Mouse (Mus musculus) T-helper 2 cell (primary cell): Measurements from ENCODE around the gene Trim38.
"Not testable (repeated sequence)": the region's sequence is repeated elsewhere in the genome, so short reads cannot be mapped to it uniquely, and the experiment has no call there.

Experiments used
- in situ Hi-C: fragments of 300-600 bp; cut with MboI, MseI; formaldehyde crosslinking; loops from one replicate; pipeline ENCODE4 v1.15.1; 2025; ENCODE audit warnings: high pct_unique_total_duplicates

Trim38 gene

GRCm38 (mm10) chr13:23746201-23747080 is 23.3 kb upstream of the Trim38 start, which contains the start of gene Hist1h2bb:
Gene Hist1h2bb (plus strand): TSS chr13:23746734.
- in situ Hi-C loops: not testable (repeated sequence)

GRCm38 (mm10) chr13:23747081-23747891 is 22.4 kb upstream of the Trim38 start:
- in situ Hi-C loops: no loop called here

- in situ Hi-C loops: no loop called here
These were observed 21.8 kb upstream of the Trim38 start for GRCm38 (mm10) chr13:23747892-23748288.

GRCm38 (mm10) chr13:23749563-23750121 is 20.1 kb upstream of the Trim38 start:
- in situ Hi-C loops: loop anchor here (10.0 kb wide), 1 partner anchor 875 kb away; no protein-coding TSS in a partner anchor

- in situ Hi-C loops: loop anchor here (10.0 kb wide), 1 partner anchor 874 kb away; no protein-coding TSS in a partner anchor
These were observed 18.8 kb upstream of the Trim38 start, which contains the start of gene Hist1h2ab for GRCm38 (mm10) chr13:23750839-23751477. Gene Hist1h2ab (plus strand): TSS chr13:23751126.

- in situ Hi-C loops: loop anchor here (10.0 kb wide), 1 partner anchor 873 kb away; no protein-coding TSS in a partner anchor
These were observed 18.2 kb upstream of the Trim38 start for GRCm38 (mm10) chr13:23751478-23751956.

GRCm38 (mm10) chr13:23752067-23752741 is 17.5 kb upstream of the Trim38 start, which contains the start of gene Hist1h3b:
Gene Hist1h3b (plus strand): TSS chr13:23752267.
- in situ Hi-C loops: loop anchor here (10.0 kb wide), 1 partner anchor 873 kb away; no protein-coding TSS in a partner anchor

- in situ Hi-C loops: loop anchor here (10.0 kb wide), 1 partner anchor 872 kb away; no protein-coding TSS in a partner anchor
These were observed 17.0 kb upstream of the Trim38 start for GRCm38 (mm10) chr13:23752742-23753172.

GRCm38 (mm10) chr13:23753314-23754078 is 16.2 kb upstream of the Trim38 start:
- in situ Hi-C loops: loop anchor here (10.0 kb wide), 1 partner anchor 871 kb away; no protein-coding TSS in a partner anchor

- in situ Hi-C loops: loop anchor here (10.0 kb wide), 1 partner anchor 870 kb away; no protein-coding TSS in a partner anchor
These were observed 14.7 kb upstream of the Trim38 start for GRCm38 (mm10) chr13:23755000-23755399.

GRCm38 (mm10) chr13:23756790-23757189 is 12.9 kb upstream of the Trim38 start, which contains the start of gene Hist1h4b:
Gene Hist1h4b (plus strand): TSS chr13:23757013.
- in situ Hi-C loops: loop anchor here (10.0 kb wide), 1 partner anchor 868 kb away; no protein-coding TSS in a partner anchor

- in situ Hi-C loops: loop anchor here (10.0 kb wide), 1 partner anchor 868 kb away; no protein-coding TSS in a partner anchor
These were observed 12.4 kb upstream of the Trim38 start for GRCm38 (mm10) chr13:23757211-23757773.

GRCm38 (mm10) chr13:23757921-23758320 is 11.8 kb upstream of the Trim38 start:
- in situ Hi-C loops: loop anchor here (10.0 kb wide), 1 partner anchor 867 kb away; no protein-coding TSS in a partner anchor

- in situ Hi-C loops: loop anchor here (10.0 kb wide), 1 partner anchor 865 kb away; no protein-coding TSS in a partner anchor
These were observed 10.4 kb upstream of the Trim38 start for GRCm38 (mm10) chr13:23759251-23759771.

GRCm38 (mm10) chr13:23759916-23760239 is 9.8 kb upstream of the Trim38 start:
- in situ Hi-C loops: loop anchor here (10.0 kb wide), 2 partner anchors 865 to 1715 kb away; partner anchors contain the start of genes Hist1h2ag, Hist1h2bj and Hist1h4i

GRCm38 (mm10) chr13:23760240-23760971 is 9.3 kb upstream of the Trim38 start:
- in situ Hi-C loops: loop anchor here (10.0 kb wide), 1 partner anchor 1716 kb away; the partner anchor contains the start of genes Hist1h2ag, Hist1h2bj and Hist1h4i
